Mouse (Mus musculus) lung, embryonic 15.5 days (tissue): ENCODE data around the gene Btbd35f28. TPM values are rescaled to one million over a fixed set of nuclear protein-coding genes. Genes with fewer than 3 reads are reported as not detected.
"Not testable (repeated sequence)": the region's sequence is repeated elsewhere in the genome, so short reads cannot be mapped to it uniquely, and the experiment has no call there.

Experiments used
- ATAC-seq: fragments of 200-750 bp; cut with Nextera tagmentation; 2 replicates; pipeline ENCODE4 v1.8.0; 2017; ENCODE audit warnings: moderate number of reproducible peaks, borderline replicate concordance; ENCODE audit not compliant: low FRiP score, low TSS enrichment; ENCODE audit errors: extremely low read depth
- H3K27ac ChIP-seq: fragments of 300-500 bp; sonication (generic); 2 replicates; pipeline ENCODE4 v1.5.1; 2015; ENCODE audit warnings: moderate library complexity, mild to moderate bottlenecking, inconsistent platforms
- H3K27me3 ChIP-seq: fragments of 300-500 bp; sonication (generic); 2 replicates; pipeline ENCODE4 v1.6.1; 2015; ENCODE audit warnings: inconsistent platforms
- H3K36me3 ChIP-seq: fragments of 300-500 bp; sonication (generic); 2 replicates; pipeline ENCODE4 v1.6.1; 2015; ENCODE audit warnings: inconsistent platforms
- H3K4me1 ChIP-seq: fragments of 300-500 bp; sonication (generic); 2 replicates; pipeline ENCODE4 v1.6.1; 2015; ENCODE audit warnings: inconsistent platforms
- H3K4me2 ChIP-seq: fragments of 300-500 bp; sonication (generic); 2 replicates; pipeline ENCODE4 v1.6.1; 2015; ENCODE audit warnings: inconsistent platforms, mild to moderate bottlenecking, moderate library complexity
- H3K4me3 ChIP-seq: fragments of 300-500 bp; sonication (generic); 2 replicates; pipeline ENCODE4 v1.5.1; 2015; ENCODE audit warnings: mild to moderate bottlenecking, inconsistent platforms
- H3K9ac ChIP-seq: fragments of 300-500 bp; sonication (generic); 2 replicates; pipeline ENCODE4 v1.6.1; 2015; ENCODE audit warnings: inconsistent platforms
- H3K9me3 ChIP-seq: fragments of 300-500 bp; sonication (generic); 2 replicates; pipeline ENCODE4 v1.6.1; 2016; ENCODE audit warnings: inconsistent platforms
- WGBS: fragments of 180-500 bp; shearing (Covaris S2); methylation state at CpG from one replicate; pipeline ENCODE4 v1.1.7; 2015; 5-methylcytosine and 5-hydroxymethylcytosine counted together
- polyA plus RNA-seq: library from polyadenylated mRNA; unstranded; fragments of >200 nt; fragmentation: Nextera tagmentation; extraction: Ambion mirVana; gene quantifications from 2 replicates; pipeline ENCODE4 v1.2.1, GENCODE M21; 2015

Gene Btbd35f28
- not detected in 2 replicates for polyA plus RNA-seq

- not testable (repeated sequence) for H3K4me2 ChIP-seq, H3K4me1 ChIP-seq, ATAC-seq, H3K4me3 ChIP-seq, H3K9me3 ChIP-seq, H3K36me3 ChIP-seq, H3K27ac ChIP-seq, H3K9ac ChIP-seq, H3K27me3 ChIP-seq
- no CpG with 5 or more reads among the region's 2 CpGs for WGBS
Observed at GRCm38 (mm10) chrX:4196276-4196675, at the start of gene Btbd35f28. TSS of gene Btbd35f28 (plus strand) at chrX:4196576.

Other genes starting within 250 kb of the Btbd35f28 start
- gene Btbd35f16, start 239.6 kb upstream of the Btbd35f28 start, polyA plus RNA-seq, result not detected in 2 replicates
- gene Btbd35f3, start 158.9 kb upstream of the Btbd35f28 start, polyA plus RNA-seq, result not detected in 2 replicates
- not detected in 2 replicates for gene Btbd35f20, start 94.7 kb downstream of the Btbd35f28 start, polyA plus RNA-seq
- not detected in 2 replicates for gene Btbd35f17, start 174.1 kb downstream of the Btbd35f28 start, polyA plus RNA-seq